Mouse (Mus musculus) forebrain, embryonic 14.5 days (tissue): ENCODE results near the gene Hlf. TPM values are rescaled to one million over a fixed set of nuclear protein-coding genes. Genes with fewer than 3 reads are reported as not detected.

Experiments
- ATAC-seq: fragments of 200-750 bp; cut with Nextera tagmentation; 2 replicates; pipeline ENCODE4 v1.8.0; 2017; ENCODE audit warnings: mild to moderate bottlenecking, moderate library complexity
- DNase-seq: peaks from one replicate; pipeline ENCODE4 v3.0.0-alpha.2; 2015; ENCODE audit warnings: low spot score
- H3K27ac ChIP-seq: fragments of 300-500 bp; sonication (generic); 2 replicates; pipeline ENCODE4 v1.5.1; 2014; ENCODE audit warnings: low read depth, mild to moderate bottlenecking, control low read depth, low read length, moderate library complexity
- H3K27me3 ChIP-seq: fragments of 300-500 bp; sonication (generic); replicated peaks from 2 replicates; pipeline ENCODE4 v1.6.1; 2014; ENCODE audit warnings: low read length, control low read depth, mixed read lengths; ENCODE audit not compliant: control insufficient read depth, insufficient read depth
- H3K36me3 ChIP-seq: fragments of 300-500 bp; sonication (generic); 2 replicates; pipeline ENCODE4 v1.6.1; 2014; ENCODE audit warnings: low read length, control low read depth; ENCODE audit not compliant: control insufficient read depth, insufficient read depth
- H3K4me1 ChIP-seq: fragments of 300-500 bp; sonication (generic); 2 replicates; pipeline ENCODE4 v1.6.1; 2014; ENCODE audit warnings: antibody characterized with exemption, low read length, control low read depth; ENCODE audit not compliant: control insufficient read depth, insufficient read depth
- H3K4me2 ChIP-seq: fragments of 300-500 bp; sonication (generic); 2 replicates; pipeline ENCODE4 v1.6.1; 2014; ENCODE audit warnings: mild to moderate bottlenecking, control low read depth, low read length
- H3K4me3 ChIP-seq: fragments of 300-500 bp; sonication (generic); 2 replicates; pipeline ENCODE4 v1.5.1; 2014; ENCODE audit warnings: low read depth, low read length, control low read depth
- H3K9ac ChIP-seq: fragments of 300-500 bp; sonication (generic); 2 replicates; pipeline ENCODE4 v1.6.1; 2014; ENCODE audit warnings: mild to moderate bottlenecking, low read length, control low read depth, moderate library complexity
- H3K9me3 ChIP-seq: fragments of 300-500 bp; sonication (generic); replicated peaks from 2 replicates; pipeline ENCODE4 v1.6.1; 2016; ENCODE audit warnings: low read length, control low read depth, mixed read lengths; ENCODE audit not compliant: control insufficient read depth
- WGBS: fragments of 180-500 bp; shearing (Covaris S2); extraction: QIAGEN DNeasy Blood & Tissue Kit; methylation state at CpG from one replicate; pipeline ENCODE4 v1.1.7; 2014; 5-methylcytosine and 5-hydroxymethylcytosine counted together
- polyA plus RNA-seq: library from polyadenylated mRNA; unstranded; fragments of >200 nt; fragmentation: Nextera tagmentation; extraction: Ambion mirVana; gene quantifications from 2 replicates; pipeline ENCODE4 v1.2.1, GENCODE M21; 2014

Hlf gene
- polyA plus RNA-seq, 1 experiment from 2014 or later: 3.5 TPM

DNA sequence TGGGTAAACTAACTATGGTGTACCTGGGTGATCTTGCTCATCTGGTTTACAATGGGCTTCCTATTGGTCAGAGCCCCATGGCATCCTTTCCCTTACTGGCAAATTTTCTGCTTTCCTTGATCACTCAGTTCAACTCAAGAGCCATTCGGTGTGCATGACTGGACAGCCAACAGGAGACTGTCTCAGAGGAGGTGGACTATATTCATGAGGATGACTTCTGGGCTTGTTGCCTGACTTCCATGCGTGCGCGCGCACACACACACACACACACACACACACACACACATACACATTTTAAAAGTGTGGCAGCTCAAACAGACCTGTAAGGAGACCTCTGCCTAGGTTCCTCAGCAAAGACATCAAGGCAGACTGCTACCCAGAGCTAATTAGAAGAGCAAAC is 12.7 kb downstream of the Hlf start:
- DNase-seq (no peak), ATAC-seq (no peak)
- Histone ChIP-seq H3K4me2 (no peak overlapping the region), H3K36me3 (no peaks in the 10 kb centered on the region), H3K27me3 (no peaks in the 10 kb centered on the region), H3K4me3 (no peak overlapping the region), H3K9me3 (no peaks in the 10 kb centered on the region), H3K27ac (no peak overlapping the region), H3K4me1 (peaks cover 10% of the 10 kb centered on the region; the same call in 1 of the 2 replicates), H3K9ac (no peak overlapping the region)
- 93% methylated on average over 5 of the region's 5 CpGs for WGBS

DNA sequence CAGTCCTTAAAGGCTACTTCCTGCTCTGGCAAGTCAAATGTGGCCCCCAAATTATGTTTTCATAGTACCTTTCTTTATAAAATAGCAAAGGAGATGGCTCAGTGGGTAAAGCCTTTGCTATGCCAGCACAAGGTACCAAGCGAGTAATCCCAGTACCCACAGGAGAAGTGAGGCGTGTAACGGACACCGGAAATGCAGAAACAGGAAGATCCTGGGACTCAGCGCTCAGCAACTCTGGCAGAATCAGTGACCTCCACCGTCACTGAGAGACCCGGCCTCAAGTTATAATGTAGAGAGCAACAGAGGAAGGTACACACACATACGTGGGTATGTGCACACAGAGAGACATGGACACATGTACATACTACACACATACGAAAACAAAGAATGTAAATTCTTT is 14.3 kb downstream of the Hlf start:
- no peaks in the 10 kb centered on the region for H3K9me3 ChIP-seq
- no peak overlapping the region for H3K27ac ChIP-seq
- no peaks in the 10 kb centered on the region for H3K27me3 ChIP-seq
- 98% methylated on average over 9 of the region's 9 CpGs for WGBS
- ATAC-seq (no peak), DNase-seq (no peak)
- no peak overlapping the region for H3K9ac ChIP-seq
- peaks cover 5% of the 10 kb centered on the region for H3K4me1 ChIP-seq
- H3K4me3 ChIP-seq: no peak overlapping the region
- H3K4me2 ChIP-seq: no peak overlapping the region
- H3K36me3 ChIP-seq: no peaks in the 10 kb centered on the region

DNA sequence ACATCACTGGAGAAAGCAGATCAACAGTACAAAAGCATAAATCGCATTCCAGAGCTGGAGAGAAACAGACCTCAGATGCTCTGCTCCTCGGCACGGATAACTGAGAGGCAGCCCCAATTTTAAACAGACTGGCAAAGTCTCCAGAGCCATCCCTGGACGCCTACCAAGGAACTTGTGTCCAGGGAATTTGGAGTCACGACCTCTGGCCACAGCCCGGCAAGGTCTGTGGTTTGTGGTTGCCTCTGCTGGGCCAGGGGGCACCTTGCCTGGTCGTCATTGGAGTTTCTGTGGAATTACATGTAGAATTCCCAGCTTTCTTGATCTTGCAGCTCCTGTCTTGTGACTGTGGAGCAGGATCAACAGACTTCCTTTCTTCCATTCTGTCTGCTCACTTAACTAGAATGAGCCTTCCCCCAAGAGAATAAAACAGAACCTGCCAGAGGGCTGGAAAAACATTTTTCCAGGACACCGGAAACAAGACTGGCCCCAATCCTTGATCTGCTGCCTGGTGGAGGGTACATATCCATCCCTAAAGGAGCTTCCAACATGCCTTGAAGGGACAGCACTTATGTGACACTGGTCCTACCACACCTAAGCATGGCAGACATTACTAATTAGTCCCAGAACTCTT is 19.1 kb downstream of the Hlf start:
- Histone ChIP-seq H3K36me3 (no peaks in the 10 kb centered on the region), H3K4me1 (peaks cover 28% of the 10 kb centered on the region), H3K9me3 (no peaks in the 10 kb centered on the region), H3K9ac (no peak overlapping the region), H3K4me2 (peak overlapping the region; percentile 47; the same call in 1 of the 2 replicates), H3K4me3 (no peak overlapping the region), H3K27me3 (no peaks in the 10 kb centered on the region), H3K27ac (no peak overlapping the region)
- no peak for DNase-seq
- ATAC-seq: no peak
- 46% methylated on average over 8 of the region's 8 CpGs for WGBS

DNA sequence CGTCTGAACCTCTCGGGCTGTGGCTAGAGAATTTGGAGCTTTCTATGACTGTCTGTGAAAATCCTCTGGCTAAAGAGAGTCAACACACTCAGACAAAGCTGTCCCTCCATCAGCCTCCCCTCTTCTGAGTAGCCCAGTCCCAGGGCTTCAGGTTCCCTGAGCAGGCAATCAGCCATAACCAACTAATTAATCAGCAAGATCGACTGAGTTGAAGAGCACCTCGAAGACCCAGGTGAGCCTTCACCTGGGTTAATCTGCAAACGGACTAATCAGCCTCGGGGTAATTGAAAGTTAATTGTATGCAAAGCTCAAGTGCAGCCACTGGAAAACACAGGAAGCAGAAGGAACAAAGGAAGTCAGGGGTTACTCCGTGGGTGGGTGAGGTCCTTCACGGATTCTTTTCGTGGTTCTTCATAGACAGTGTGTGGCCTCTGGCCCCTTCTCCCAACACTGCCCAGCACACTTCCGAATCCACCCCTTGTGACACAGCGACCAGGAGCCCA is 19.9 kb downstream of the Hlf start:
- Histone ChIP-seq H3K27me3 (no peaks in the 10 kb centered on the region), H3K27ac (no peak overlapping the region), H3K4me3 (peak overlapping the region; percentile 1; the same call in 1 of the 2 replicates), H3K9ac (peak overlapping the region; percentile 51), H3K36me3 (no peaks in the 10 kb centered on the region), H3K4me1 (peaks cover 28% of the 10 kb centered on the region), H3K9me3 (no peaks in the 10 kb centered on the region), H3K4me2 (peak overlapping the region; percentile 47)
- ATAC-seq (peak; percentile 30; the same call in 1 of the 2 replicates), DNase-seq (peak; percentile 44)
- WGBS: 3% methylated on average over 11 of the region's 11 CpGs

DNA sequence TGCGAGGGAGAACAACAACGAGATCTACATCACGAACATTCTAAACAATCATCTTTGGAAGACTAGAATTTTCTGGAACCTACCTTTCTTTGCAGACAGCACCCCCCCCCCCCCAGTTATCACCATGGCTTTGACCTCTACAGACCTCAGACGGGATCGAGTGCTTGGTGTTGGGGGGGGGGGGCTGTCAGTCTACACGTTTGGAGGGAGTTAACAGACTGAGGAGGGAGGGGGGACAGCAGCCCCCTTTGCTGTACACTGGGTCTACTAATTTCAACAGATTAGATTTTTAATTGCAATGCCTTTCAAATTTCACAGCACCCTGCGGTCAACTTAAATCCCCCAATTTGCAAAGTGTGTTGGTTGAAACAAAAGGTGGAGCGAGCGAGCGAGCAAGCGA is 20.3 kb downstream of the Hlf start:
- Histone ChIP-seq H3K4me3 (peak overlapping the region; percentile 1; the same call in 1 of the 2 replicates), H3K4me2 (peak overlapping the region; percentile 47), H3K27ac (peak overlapping the region; percentile 77), H3K9me3 (no peaks in the 10 kb centered on the region), H3K9ac (peak overlapping the region; percentile 51), H3K4me1 (peaks cover 28% of the 10 kb centered on the region), H3K27me3 (no peaks in the 10 kb centered on the region), H3K36me3 (no peaks in the 10 kb centered on the region)
- peak; percentile 37 for ATAC-seq
- WGBS: 11% methylated on average over 11 of the region's 11 CpGs
- DNase-seq: no peak

DNA sequence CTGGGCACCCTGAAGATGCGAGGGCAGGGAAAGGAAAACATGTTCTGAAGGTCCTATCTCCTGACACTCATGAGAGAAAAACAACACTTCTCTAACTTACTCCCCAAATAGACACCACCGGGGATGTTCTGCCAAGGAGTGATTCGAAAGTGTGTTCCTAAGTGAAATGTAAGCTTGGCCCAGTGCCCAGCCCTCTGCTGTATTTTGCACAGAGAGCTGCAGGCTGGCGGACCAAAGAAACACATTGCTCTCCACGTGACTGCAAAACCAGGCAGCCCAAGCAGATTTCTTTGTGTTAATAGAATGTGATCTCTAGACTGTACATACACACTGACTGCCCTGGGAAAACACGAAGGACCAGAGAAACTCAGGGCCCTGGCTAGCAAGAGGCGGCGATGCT is 21.1 kb downstream of the Hlf start:
- Histone ChIP-seq H3K4me3 (no peak overlapping the region), H3K4me2 (peak overlapping the region; percentile 47), H3K9ac (peak overlapping the region; percentile 51), H3K4me1 (peaks cover 28% of the 10 kb centered on the region), H3K27ac (peak overlapping the region; percentile 77), H3K36me3 (no peaks in the 10 kb centered on the region), H3K9me3 (no peaks in the 10 kb centered on the region), H3K27me3 (no peaks in the 10 kb centered on the region)
- DNase-seq (peak; percentile 96), ATAC-seq (peak; percentile 95)
- 5% methylated on average over 8 of the region's 8 CpGs for WGBS

DNA sequence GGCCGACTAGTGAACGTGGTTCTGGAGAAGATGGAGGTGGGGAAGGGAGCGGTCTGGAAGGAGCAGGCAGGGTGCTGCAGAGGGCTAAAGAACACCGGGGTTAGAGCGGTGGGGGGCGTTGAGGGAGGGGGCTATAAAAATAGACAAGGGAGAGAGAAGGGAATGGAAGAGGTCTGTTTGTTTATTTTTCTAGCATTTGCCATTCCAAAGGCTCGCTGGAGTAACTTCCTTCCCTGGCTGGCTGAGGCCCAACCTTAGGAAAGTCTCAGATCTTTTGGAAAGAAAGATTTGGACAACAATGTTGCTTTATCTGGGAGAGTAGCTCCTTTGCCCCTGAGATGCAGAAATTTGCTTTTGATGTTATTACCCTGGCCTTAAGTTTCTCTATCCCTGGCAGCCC is 21.6 kb downstream of the Hlf start:
- ATAC-seq (peak; percentile 3; the same call in 1 of the 2 replicates), DNase-seq (no peak)
- Histone ChIP-seq H3K4me1 (peaks cover 28% of the 10 kb centered on the region), H3K27ac (peak overlapping the region; percentile 77; the same call in 1 of the 2 replicates), H3K4me3 (no peak overlapping the region), H3K36me3 (no peaks in the 10 kb centered on the region), H3K4me2 (no peak overlapping the region), H3K27me3 (no peaks in the 10 kb centered on the region), H3K9ac (no peak overlapping the region; the same call in 1 of the 2 replicates), H3K9me3 (no peaks in the 10 kb centered on the region)
- WGBS: 30% methylated on average over 7 of the region's 7 CpGs

DNA sequence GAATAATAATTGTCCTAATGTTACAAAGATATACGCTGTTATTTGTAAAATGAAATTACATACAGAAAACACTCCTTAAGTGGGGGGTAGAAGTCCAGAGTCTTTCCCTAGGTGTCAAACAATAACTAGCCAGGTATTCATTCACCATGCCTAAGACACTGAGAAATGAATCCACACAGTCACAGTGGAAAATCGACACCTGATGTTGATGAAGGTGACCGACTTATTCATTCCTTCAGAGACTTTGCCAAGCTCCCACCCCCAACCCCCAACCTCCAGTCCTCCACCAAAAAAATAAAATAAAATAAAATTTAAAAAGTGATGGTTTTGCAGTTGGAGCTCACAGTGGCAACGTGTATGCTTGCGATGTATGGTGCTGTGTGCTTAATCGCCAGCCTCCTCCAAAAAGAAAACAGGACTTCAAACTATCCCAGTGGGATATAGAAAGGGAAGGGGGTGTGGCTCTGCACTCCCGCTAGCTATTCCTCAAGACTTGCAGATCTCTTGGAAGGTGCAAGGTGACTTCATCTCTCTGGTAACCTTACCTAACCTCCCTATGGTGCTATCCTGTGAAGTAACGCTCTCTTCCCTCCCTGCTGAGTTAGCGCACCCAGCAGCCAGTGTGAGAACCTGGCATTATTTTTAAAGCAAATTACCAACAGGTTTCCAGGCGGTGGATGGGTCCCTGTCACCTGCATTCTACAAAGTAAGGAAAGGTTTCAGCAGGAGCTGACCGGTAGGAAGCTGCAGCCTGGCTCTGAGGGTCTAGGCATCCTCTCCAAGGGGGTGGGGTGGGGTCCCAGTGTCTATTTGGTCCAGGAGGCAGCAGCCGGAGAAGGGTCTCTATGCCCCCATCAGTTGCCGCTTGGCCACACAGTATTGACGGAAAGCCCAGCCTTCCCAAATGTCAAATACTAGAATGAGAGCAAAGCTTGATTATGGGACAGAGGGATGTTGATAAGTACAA is 22.5 kb downstream of the Hlf start:
- no peaks in the 10 kb centered on the region for H3K36me3 ChIP-seq
- no peaks in the 10 kb centered on the region for H3K9me3 ChIP-seq
- no peak overlapping the region for H3K4me2 ChIP-seq
- no peak overlapping the region for H3K4me3 ChIP-seq
- ATAC-seq (no peak), DNase-seq (no peak)
- H3K27me3 ChIP-seq: no peaks in the 10 kb centered on the region
- peaks cover 28% of the 10 kb centered on the region for H3K4me1 ChIP-seq
- WGBS: 71% methylated on average over 14 of the region's 14 CpGs
- no peak overlapping the region for H3K9ac ChIP-seq
- H3K27ac ChIP-seq: no peak overlapping the region
